In genomic region chr16:33056095-33056785, GRCm38 (mm10) we compare ENCODE assay signal across 7 mouse cellular contexts. TPM values are rescaled to one million over a fixed set of nuclear protein-coding genes. Genes with fewer than 3 reads are reported as not detected.
DNase-seq lines count a peak whose midpoint lies in the region; ATAC-seq lines count a peak whose summit lies in the region.

Gene Iqcg, minus strand, starts transcription at chr16:33056218.
Gene Rpl35a, plus strand, starts transcription at chr16:33056453.

- H3K4me3 ChIP-seq in intestine, embryonic 15.5 days (replicated peaks): peak within 1 kb of the TSS; percentile 70
- peak within 1 kb of the TSS; percentile 90 for H3K4me3 ChIP-seq in midbrain, embryonic 10.5 days

- intact Hi-C loops in gastrocnemius, postnatal 36 days (cut with DNase I): no loop called here
- intact Hi-C loops in left cerebral cortex, postnatal 25 days (cut with DNase I): no loop called here

- H3K4me1 ChIP-seq in intestine, embryonic 15.5 days (replicated peaks): peaks cover 15% of the 10 kb centered on the region
- peaks cover 24% of the 10 kb centered on the region for H3K4me1 ChIP-seq in midbrain, embryonic 10.5 days

- peak; percentile 95 for ATAC-seq in intestine, embryonic 15.5 days

- peak within 1 kb of the TSS; percentile 90 for H3K9ac ChIP-seq in intestine, embryonic 15.5 days

- H3K27me3 ChIP-seq in intestine, embryonic 15.5 days (replicated peaks): no peaks in the 10 kb centered on the region
- no peaks in the 10 kb centered on the region for H3K27me3 ChIP-seq in midbrain, embryonic 10.5 days (ENCODE audit: low read depth, poor library complexity, severe bottlenecking)

- WGBS in intestine, embryonic 15.5 days: under 1% methylated on average over 47 of the region's 47 CpGs
- WGBS in midbrain, embryonic 10.5 days: under 1% methylated on average over 47 of the region's 47 CpGs

- no peaks in the 10 kb centered on the region for H3K9me3 ChIP-seq in intestine, embryonic 15.5 days
- H3K9me3 ChIP-seq in midbrain, embryonic 10.5 days (replicated peaks): no peaks in the 10 kb centered on the region

- peak within 1 kb of the TSS; percentile 61 for H3K4me2 ChIP-seq in intestine, embryonic 15.5 days (replicated peaks)

- peak within 1 kb of the TSS; percentile 82 for H3K27ac ChIP-seq in intestine, embryonic 15.5 days
- peak within 1 kb of the TSS; percentile 97 for H3K27ac ChIP-seq in midbrain, embryonic 10.5 days (replicated peaks)

- H3K36me3 ChIP-seq in intestine, embryonic 15.5 days: peaks cover 20% of the 10 kb centered on the region
- H3K36me3 ChIP-seq in midbrain, embryonic 10.5 days: peaks cover 36% of the 10 kb centered on the region

- DNase-seq in adrenal gland, adult 18-20 months (ENCODE audit: low spot score in 2 of 2): peak; percentile 88 to 91
- DNase-seq in embryo, embryonic 11 days: peak; percentile 97
- DNase-seq in gastrocnemius, postnatal 36 days: peak; percentile 75 to 90
- DNase-seq in left cerebral cortex, postnatal 25 days (ENCODE audit: low spot score in 2 of 2): peak; percentile 90 to 92
- peak; percentile 90 for DNase-seq in midbrain, embryonic 10.5 days (ENCODE audit: low spot score)
- DNase-seq in right cerebral cortex, postnatal 4 days: peak; percentile 90

RNA-seq across cellular contexts. Expression of gene Iqcg, which starts in this region (rescaled TPM):
- total RNA-seq in adrenal gland, adult 18-20 months (2021): 1 to 10 TPM; 2.1 to 2.6 TPM
- total RNA-seq in gastrocnemius, postnatal 36 days (2021): 1 to 10 TPM; 3.9 TPM
- 1.7 and 1.9 TPM in 2 replicates for polyA plus RNA-seq in intestine, embryonic 15.5 days (2015; fragmentation: Nextera tagmentation; extraction: Ambion mirVana)
- total RNA-seq in left cerebral cortex, postnatal 25 days (2021): 1 to 10 TPM; 4.6 to 5.5 TPM
- 3.9 and 4.5 TPM in 2 replicates for polyA plus RNA-seq in midbrain, embryonic 10.5 days (2016; fragmentation: Nextera tagmentation; extraction: Ambion mirVana)

RNA-seq across cellular contexts. Expression of gene Rpl35a, which starts in this region (rescaled TPM):
- 100 to 1,000 TPM; 631 to 697 TPM for total RNA-seq in adrenal gland, adult 18-20 months (2021)
- total RNA-seq in gastrocnemius, postnatal 36 days (2021): 100 to 1,000 TPM; 193 to 237 TPM
- 1,031 and 1,044 TPM in 2 replicates for polyA plus RNA-seq in intestine, embryonic 15.5 days (2015; fragmentation: Nextera tagmentation; extraction: Ambion mirVana)
- total RNA-seq in left cerebral cortex, postnatal 25 days (2021): 100 to 1,000 TPM; 266 to 275 TPM
- polyA plus RNA-seq in midbrain, embryonic 10.5 days (2016; fragmentation: Nextera tagmentation; extraction: Ambion mirVana): 787 and 975 TPM in 2 replicates

Comparison
In these comparisons a context has a peak if more than half of its experiments do, and no peak if none do; other contexts are left out.
1. Peak in every context shown above with its lines: DNase-seq, ATAC-seq, H3K4me3 ChIP-seq and H3K27ac ChIP-seq.